Mouse (Mus musculus): ENCODE data around the gene Rhox2f.
"Not testable (repeated sequence)": the region's sequence is repeated elsewhere in the genome, so short reads cannot be mapped to it uniquely, and the experiment has no call there.

DNA sequence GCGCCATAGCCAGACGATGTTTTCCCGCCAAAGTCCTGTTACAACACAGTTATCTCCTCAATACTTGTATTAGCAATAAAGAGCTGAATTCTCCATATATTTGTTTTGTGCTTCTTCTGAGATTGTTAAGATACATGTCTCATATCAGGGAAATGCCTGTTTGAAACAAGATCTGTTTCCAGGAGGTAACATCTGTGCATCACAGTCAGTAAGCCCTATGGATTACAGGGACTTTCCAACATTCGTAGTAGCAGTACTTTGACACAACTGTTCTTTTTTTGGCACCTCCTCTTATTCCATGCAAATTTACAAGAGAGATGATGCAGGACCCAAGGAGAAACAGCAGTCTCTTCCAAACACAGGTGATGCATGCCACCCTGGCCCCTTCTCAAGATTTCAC, 29.5 kb upstream of the Rhox2f start, which contains the start of gene Rhox3e:
- not testable (repeated sequence) for TF ChIP-seq CTCF, POLR2A (IDR thresholded peaks at IDR 0.05; ENCODE audit: insufficient read depth, low read depth, low read length)

All from olfactory bulb, adult 2 months (tissue).